Mouse (Mus musculus) midbrain, embryonic 14.5 days (tissue): Measurements from ENCODE around the gene Ipo11. TPM values are rescaled to one million over a fixed set of nuclear protein-coding genes. Genes with fewer than 3 reads are reported as not detected.

Experiments used
- ATAC-seq: fragments of 200-750 bp; cut with Nextera tagmentation; 2 replicates; pipeline ENCODE4 v1.8.0; 2017; ENCODE audit warnings: moderate number of reproducible peaks, moderate library complexity; ENCODE audit not compliant: low FRiP score, low TSS enrichment
- DNase-seq: peaks from one replicate; pipeline ENCODE4 v3.0.0-alpha.2; 2015
- H3K27ac ChIP-seq: fragments of 300-500 bp; sonication (generic); replicated peaks from 2 replicates; pipeline ENCODE4 v1.5.1; 2014; ENCODE audit warnings: mild to moderate bottlenecking, low read depth, low read length, moderate library complexity
- H3K27me3 ChIP-seq: fragments of 300-500 bp; sonication (generic); 2 replicates; pipeline ENCODE4 v1.6.1; 2014; ENCODE audit warnings: low read length, control low read depth, mixed read lengths; ENCODE audit not compliant: control insufficient read depth, insufficient read depth
- H3K36me3 ChIP-seq: fragments of 300-500 bp; sonication (generic); 2 replicates; pipeline ENCODE4 v1.6.1; 2014; ENCODE audit warnings: low read length, control low read depth; ENCODE audit not compliant: control insufficient read depth, insufficient read depth
- H3K4me1 ChIP-seq: fragments of 300-500 bp; sonication (generic); 2 replicates; pipeline ENCODE4 v1.6.1; 2014; ENCODE audit warnings: mild to moderate bottlenecking, antibody characterized with exemption, low read length, control low read depth; ENCODE audit not compliant: control insufficient read depth, insufficient read depth
- H3K4me2 ChIP-seq: fragments of 300-500 bp; sonication (generic); 2 replicates; pipeline ENCODE4 v1.6.1; 2014; ENCODE audit warnings: mild to moderate bottlenecking, low read length, moderate library complexity
- H3K4me3 ChIP-seq: fragments of 300-500 bp; sonication (generic); replicated peaks from 2 replicates; pipeline ENCODE4 v1.5.1; 2014; ENCODE audit warnings: low read depth, low read length
- H3K9ac ChIP-seq: fragments of 300-500 bp; sonication (generic); replicated peaks from 2 replicates; pipeline ENCODE4 v1.6.1; 2014; ENCODE audit warnings: mild to moderate bottlenecking, low read length, moderate library complexity
- H3K9me3 ChIP-seq: fragments of 300-500 bp; sonication (generic); 2 replicates; pipeline ENCODE4 v1.6.1; 2016; ENCODE audit warnings: low read length, control low read depth, mixed read lengths; ENCODE audit not compliant: control insufficient read depth
- WGBS: fragments of 180-500 bp; shearing (Covaris S2); extraction: QIAGEN DNeasy Blood & Tissue Kit; methylation state at CpG from one replicate; pipeline ENCODE4 v1.1.7; 2014; 5-methylcytosine and 5-hydroxymethylcytosine counted together
- polyA plus RNA-seq: library from polyadenylated mRNA; unstranded; fragments of >200 nt; fragmentation: Nextera tagmentation; extraction: Ambion mirVana; gene quantifications from 2 replicates; pipeline ENCODE4 v1.2.1, GENCODE M21; 2014

Ipo11 gene
- polyA plus RNA-seq, 1 experiment from 2014 or later: 45.6 TPM

DNA sequence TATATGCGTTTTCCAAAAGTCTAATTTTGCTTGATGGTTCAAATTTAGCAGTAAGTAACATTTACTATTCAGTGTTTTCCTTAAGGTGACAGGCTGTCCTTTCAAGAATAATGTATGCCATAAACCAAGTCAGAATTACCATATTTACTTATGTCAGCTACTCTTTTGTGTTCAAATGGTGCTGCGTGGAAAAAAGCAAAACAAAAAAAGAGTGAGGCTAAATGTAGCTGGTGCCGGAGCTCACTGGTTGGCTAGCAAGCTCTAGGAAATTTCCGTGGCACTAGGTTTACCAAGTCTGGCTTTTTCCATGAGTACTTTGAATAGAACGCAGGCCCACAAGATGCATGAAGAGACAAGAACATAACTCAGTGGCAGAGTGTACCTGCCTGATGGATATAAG is 131.6 kb downstream of the Ipo11 start:
- ATAC-seq (no peak), DNase-seq (no peak)
- Histone ChIP-seq H3K36me3 (0 out of 2 replicates have a peak, but pooled peaks cover 6% of the 10 kb centered on the region), H3K9me3 (no peaks in the 10 kb centered on the region), H3K9ac (no peak overlapping the region), H3K4me1 (no peaks in the 10 kb centered on the region), H3K4me3 (no peak overlapping the region), H3K27ac (no peak overlapping the region), H3K27me3 (no peaks in the 10 kb centered on the region), H3K4me2 (no peak overlapping the region)
- 94% methylated on average over 5 of the region's 5 CpGs for WGBS

DNA sequence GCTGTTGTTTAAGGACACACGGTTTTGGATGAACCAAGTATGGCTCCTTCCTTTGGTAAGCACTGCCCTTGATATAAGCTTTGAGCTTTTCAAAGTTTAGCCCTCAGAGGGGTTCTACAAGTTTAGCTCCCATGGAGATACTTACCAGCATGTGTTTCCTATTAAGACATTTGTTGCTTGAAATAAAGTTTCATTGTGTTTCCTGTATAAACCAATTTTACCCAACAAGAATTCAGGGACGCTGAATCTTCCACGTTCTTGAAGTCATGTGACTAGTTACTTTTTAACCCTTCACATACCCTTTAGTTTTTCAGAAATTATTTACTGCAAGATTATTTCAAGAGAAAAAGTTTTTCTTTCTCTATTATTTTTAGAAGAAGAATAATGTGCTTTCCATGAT is 138.7 kb downstream of the Ipo11 start:
- DNase-seq (no peak), ATAC-seq (no peak)
- Histone ChIP-seq H3K4me2 (no peak overlapping the region), H3K27me3 (no peaks in the 10 kb centered on the region), H3K4me3 (no peak overlapping the region), H3K9ac (no peak overlapping the region), H3K4me1 (no peaks in the 10 kb centered on the region), H3K36me3 (peaks cover 29% of the 10 kb centered on the region), H3K27ac (no peak overlapping the region), H3K9me3 (no peaks in the 10 kb centered on the region)
- 71% methylated on average over 3 of the region's 3 CpGs for WGBS

DNA sequence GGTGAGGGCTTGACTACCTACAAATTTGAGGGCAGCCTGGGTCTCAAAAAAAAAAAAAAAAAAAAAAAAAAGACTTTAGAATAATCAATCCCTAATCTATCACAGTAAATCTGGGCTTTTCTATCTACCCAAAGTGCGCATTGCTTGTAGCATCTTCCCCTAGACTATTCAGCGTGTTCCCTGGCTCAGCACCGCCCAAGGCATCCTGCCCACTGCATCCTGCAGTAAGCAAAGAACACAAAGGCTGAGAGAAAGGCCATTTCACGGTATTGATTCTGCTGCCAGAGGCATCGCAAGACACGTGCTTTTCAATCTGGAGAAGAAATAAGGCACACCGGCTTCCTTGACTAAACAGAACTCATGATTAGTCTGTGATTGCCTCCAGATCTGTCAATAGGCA is 147.9 kb downstream of the Ipo11 start:
- H3K4me2 ChIP-seq: no peak overlapping the region
- ATAC-seq (peak; percentile 6; the same call in 1 of the 2 replicates), DNase-seq (peak; percentile 26)
- H3K36me3 ChIP-seq: peaks cover 8% of the 10 kb centered on the region; the same call in 1 of the 2 replicates
- H3K9me3 ChIP-seq: no peaks in the 10 kb centered on the region
- H3K27ac ChIP-seq: no peak overlapping the region
- H3K4me3 ChIP-seq: no peak overlapping the region
- H3K9ac ChIP-seq: no peak overlapping the region
- H3K27me3 ChIP-seq: no peaks in the 10 kb centered on the region
- 60% methylated on average over 7 of the region's 7 CpGs for WGBS
- H3K4me1 ChIP-seq: no peaks in the 10 kb centered on the region

DNA sequence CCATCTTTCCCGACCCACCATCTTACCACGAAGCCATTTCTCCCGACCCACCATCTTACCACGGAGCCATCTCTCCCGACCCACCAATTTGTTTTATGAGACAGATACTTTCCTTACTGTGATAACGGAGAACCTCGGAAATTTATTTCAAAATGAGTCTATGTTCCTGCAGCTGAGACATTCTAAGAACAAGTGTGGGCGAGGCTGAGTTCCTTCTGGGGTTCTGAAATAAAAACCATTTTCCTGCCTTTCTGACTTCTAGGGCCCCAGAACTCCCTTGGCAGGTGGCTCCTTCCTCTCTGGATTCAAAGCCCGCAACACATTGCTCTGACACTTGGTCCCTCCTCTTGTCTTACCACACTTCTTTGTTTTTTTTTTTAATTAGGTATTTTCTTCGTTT is 168.0 kb downstream of the Ipo11 start:
- no peaks in the 10 kb centered on the region for H3K9me3 ChIP-seq
- H3K9ac ChIP-seq: no peak overlapping the region
- ATAC-seq: no peak
- no peaks in the 10 kb centered on the region for H3K36me3 ChIP-seq
- H3K27ac ChIP-seq: no peak overlapping the region
- no peaks in the 10 kb centered on the region for H3K4me1 ChIP-seq
- no peak overlapping the region for H3K4me2 ChIP-seq
- no peaks in the 10 kb centered on the region for H3K27me3 ChIP-seq
- DNase-seq: no peak
- no peak overlapping the region for H3K4me3 ChIP-seq
- WGBS: 95% methylated on average over 10 of the region's 10 CpGs

DNA sequence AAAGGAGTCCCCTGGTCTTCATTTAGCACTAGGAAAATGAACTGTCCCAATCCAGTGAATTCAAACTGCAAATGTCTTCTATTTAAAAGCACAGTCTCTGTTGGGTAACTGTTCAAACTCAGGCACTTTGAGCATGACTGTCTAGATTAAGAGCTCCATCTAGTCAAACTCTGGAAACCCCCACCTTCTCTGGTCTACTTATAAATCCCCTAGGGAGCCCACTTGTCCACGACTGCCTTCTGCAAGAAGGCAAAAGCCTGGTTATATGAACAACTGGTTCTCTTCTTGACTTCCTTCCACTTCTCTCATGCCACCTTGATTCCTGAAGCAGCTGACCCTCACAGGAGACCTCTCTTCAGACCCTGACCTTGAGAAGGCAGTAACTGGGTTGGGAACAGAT is 174.1 kb downstream of the Ipo11 start:
- DNase-seq: no peak
- 50% methylated on average over 1 of the region's 1 CpGs for WGBS
- ATAC-seq: no peak
- no peaks in the 10 kb centered on the region for H3K27me3 ChIP-seq
- H3K4me3 ChIP-seq: no peak overlapping the region
- no peak overlapping the region for H3K9ac ChIP-seq
- H3K9me3 ChIP-seq: no peaks in the 10 kb centered on the region
- no peaks in the 10 kb centered on the region for H3K36me3 ChIP-seq
- H3K4me2 ChIP-seq: no peak overlapping the region
- H3K27ac ChIP-seq: no peak overlapping the region
- H3K4me1 ChIP-seq: no peaks in the 10 kb centered on the region

DNA sequence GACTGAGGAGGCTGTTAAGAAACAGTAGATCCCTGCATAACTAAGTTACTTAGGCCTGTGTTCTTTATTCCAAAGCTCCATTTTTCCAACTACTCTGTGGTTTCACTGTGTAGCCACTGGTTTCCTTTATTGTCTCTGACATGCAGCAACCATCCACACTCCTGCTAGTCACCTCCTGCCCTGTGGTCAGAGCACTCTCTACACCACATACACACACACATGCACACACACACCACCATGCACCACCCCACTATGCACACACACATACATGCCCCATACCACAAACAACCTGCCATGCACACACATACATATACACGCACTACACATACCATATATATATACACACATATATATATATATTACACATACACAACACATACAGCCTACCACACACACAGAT is 175.1 kb downstream of the Ipo11 start:
- Histone ChIP-seq H3K9ac (no peak overlapping the region), H3K27me3 (no peaks in the 10 kb centered on the region), H3K36me3 (no peaks in the 10 kb centered on the region), H3K27ac (no peak overlapping the region), H3K4me1 (no peaks in the 10 kb centered on the region), H3K4me2 (no peak overlapping the region), H3K9me3 (no peaks in the 10 kb centered on the region), H3K4me3 (no peak overlapping the region)
- no peak for DNase-seq
- peak; percentile 22; the same call in 1 of the 2 replicates for ATAC-seq
- 88% methylated on average over 1 of the region's 1 CpGs for WGBS

DNA sequence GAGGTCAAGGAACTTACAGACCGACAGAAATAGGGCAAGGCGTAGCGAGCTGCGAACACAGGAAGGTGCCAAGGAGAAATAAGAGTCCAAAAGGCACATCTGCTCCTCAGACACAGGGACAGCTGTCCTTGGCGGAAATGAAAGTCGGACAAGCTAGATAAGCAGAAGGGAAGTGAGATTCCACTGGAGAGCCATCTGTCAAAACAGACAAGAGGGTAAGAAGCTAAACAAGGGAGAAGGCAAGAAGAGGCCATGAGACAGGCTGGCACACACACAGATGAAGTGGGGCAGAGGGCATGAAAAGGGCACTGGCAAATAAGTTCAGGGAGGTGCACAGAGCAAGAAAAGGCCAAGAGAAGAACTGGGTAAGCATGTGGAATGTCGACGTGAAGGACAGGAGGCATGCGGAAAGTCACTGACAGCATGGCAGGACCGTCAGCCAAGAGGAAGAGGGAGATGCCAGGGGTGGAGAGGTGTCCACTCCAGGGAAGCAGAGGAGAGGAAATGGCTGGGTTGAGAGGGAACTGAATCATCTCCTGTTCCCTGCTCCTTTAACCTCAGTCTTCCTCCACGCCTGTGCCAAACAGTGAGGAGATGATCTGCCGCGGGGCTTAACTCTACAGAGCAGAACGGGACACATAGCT is 176.4 kb downstream of the Ipo11 start:
- H3K27me3 ChIP-seq: no peaks in the 10 kb centered on the region
- H3K36me3 ChIP-seq: no peaks in the 10 kb centered on the region
- no peak overlapping the region for H3K9ac ChIP-seq
- no peak for DNase-seq
- WGBS: 88% methylated on average over 14 of the region's 14 CpGs
- H3K9me3 ChIP-seq: no peaks in the 10 kb centered on the region
- no peak overlapping the region for H3K4me3 ChIP-seq
- ATAC-seq: no peak
- no peaks in the 10 kb centered on the region for H3K4me1 ChIP-seq
- H3K4me2 ChIP-seq: no peak overlapping the region
- H3K27ac ChIP-seq: no peak overlapping the region

DNA sequence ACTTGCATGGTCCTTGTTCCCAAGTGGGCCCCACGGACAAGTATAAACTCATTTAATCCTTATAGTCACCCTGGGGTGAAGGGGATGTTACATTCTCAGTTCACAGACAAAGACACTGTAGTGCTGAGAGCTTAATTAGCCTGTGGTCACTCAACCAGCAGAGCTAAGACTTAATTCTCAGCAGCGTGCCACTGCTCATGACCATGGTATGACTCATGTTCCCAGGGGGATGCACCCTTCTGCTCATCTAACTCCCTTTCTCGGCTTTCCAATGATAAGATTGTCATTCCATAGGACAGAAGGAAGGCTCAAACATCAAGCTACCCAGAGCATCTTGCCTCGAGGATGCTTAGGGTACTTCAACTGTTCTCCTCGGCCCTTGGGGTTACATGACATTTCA is 180.9 kb downstream of the Ipo11 start:
- DNase-seq (no peak), ATAC-seq (no peak)
- Histone ChIP-seq H3K36me3 (no peaks in the 10 kb centered on the region), H3K9me3 (no peaks in the 10 kb centered on the region), H3K4me2 (no peak overlapping the region), H3K4me3 (no peak overlapping the region), H3K27ac (no peak overlapping the region), H3K4me1 (no peaks in the 10 kb centered on the region), H3K27me3 (no peaks in the 10 kb centered on the region), H3K9ac (no peak overlapping the region)
- WGBS: 53% methylated on average over 5 of the region's 5 CpGs

DNA sequence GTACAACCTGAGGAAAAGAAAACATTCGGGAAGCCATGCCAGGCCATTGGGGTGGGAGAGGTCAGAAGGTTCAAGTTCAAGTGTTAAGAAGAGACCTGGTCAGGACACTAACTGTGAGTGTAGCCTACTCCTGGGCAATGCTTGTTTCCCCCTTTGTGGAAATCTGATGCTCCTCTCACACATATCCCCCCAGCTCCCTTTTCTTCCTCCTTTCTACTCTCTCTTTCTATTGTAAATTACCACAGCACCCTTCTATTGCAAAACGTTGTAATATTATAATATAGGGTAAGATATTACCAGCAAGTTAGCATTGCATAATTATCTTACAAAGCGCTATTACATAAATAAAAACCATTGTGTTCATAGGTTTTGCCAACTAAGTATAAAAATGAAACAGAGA is 182.5 kb downstream of the Ipo11 start:
- Histone ChIP-seq H3K36me3 (no peaks in the 10 kb centered on the region), H3K27me3 (no peaks in the 10 kb centered on the region), H3K9me3 (no peaks in the 10 kb centered on the region), H3K4me1 (no peaks in the 10 kb centered on the region), H3K4me2 (no peak overlapping the region), H3K27ac (no peak overlapping the region), H3K4me3 (no peak overlapping the region), H3K9ac (no peak overlapping the region)
- ATAC-seq: no peak
- DNase-seq: no peak
- WGBS: 86% methylated on average over 3 of the region's 3 CpGs
